Mouse (Mus musculus) layer of hippocampus, postnatal 10 days (tissue): ENCODE data around the gene Acap2. TPM values are rescaled to one million over a fixed set of nuclear protein-coding genes. Genes with fewer than 3 reads are reported as not detected.

Experiments
- DNase-seq, 2 experiments: peaks; one replicate each; pipeline ENCODE4 v3.0.0; 2021; ENCODE audit warnings: low spot score in 2 of 2
- total RNA-seq, 2 experiments: library from RNA; stranded (reverse); gene quantifications; 2 replicates each; pipeline ENCODE4 v1.2.3; 2021

Gene Acap2
- total RNA-seq, 2 experiments from 2014 or later = 77.5 to 81.6 TPM

GRCm38 (mm10) chr16:31052177-31052726, 148.8 kb downstream of the Acap2 start:
- DNase-seq = no peak

- DNase-seq = no peak
Measured at GRCm38 (mm10) chr16:31050701-31051100, 150.3 kb downstream of the Acap2 start.

GRCm38 (mm10) chr16:31048194-31048593, 152.9 kb downstream of the Acap2 start:
- no peak for DNase-seq

- DNase-seq = no peak
Measured at GRCm38 (mm10) chr16:31047186-31047898, 153.7 kb downstream of the Acap2 start.

- DNase-seq = peak in 1 of 2 experiments; percentile 39
Measured at GRCm38 (mm10) chr16:31046217-31046659, 154.8 kb downstream of the Acap2 start.

GRCm38 (mm10) chr16:31045211-31045610, 155.8 kb downstream of the Acap2 start:
- no peak for DNase-seq

GRCm38 (mm10) chr16:31043136-31043535, 157.9 kb downstream of the Acap2 start:
- DNase-seq = no peak

Other genes with a start within 250 kb of the Acap2 start
- gene Xxylt1, start 119.8 kb downstream of the Acap2 start, total RNA-seq = 10 to 100 TPM; 21.8 to 22.6 TPM
- 10 to 100 TPM; 64.3 to 65.2 TPM for gene Ppp1r2, start 74.0 kb upstream of the Acap2 start, total RNA-seq
- 10 to 100 TPM; 29.0 to 35.8 TPM for gene Apod, start 113.6 kb upstream of the Acap2 start, total RNA-seq
- gene Bdh1, start 221.0 kb upstream of the Acap2 start, total RNA-seq = 100 to 1,000 TPM; 261 to 306 TPM